Mouse (Mus musculus) effector memory CD4-positive, alpha-beta T cell, adult 7 months (primary cell): ENCODE results near the gene Vmn2r8. TPM values are rescaled to one million over a fixed set of nuclear protein-coding genes. Genes with fewer than 3 reads are reported as not detected.

Source experiments
- polyA plus RNA-seq: library from polyadenylated mRNA; unstranded; fragments of 100-300 nt; shearing (Covaris generic); gene quantifications from one replicate; pipeline ENCODE4 v1.2.1, GENCODE M21; 2017

Vmn2r8 gene
- not detected for polyA plus RNA-seq

DNA sequence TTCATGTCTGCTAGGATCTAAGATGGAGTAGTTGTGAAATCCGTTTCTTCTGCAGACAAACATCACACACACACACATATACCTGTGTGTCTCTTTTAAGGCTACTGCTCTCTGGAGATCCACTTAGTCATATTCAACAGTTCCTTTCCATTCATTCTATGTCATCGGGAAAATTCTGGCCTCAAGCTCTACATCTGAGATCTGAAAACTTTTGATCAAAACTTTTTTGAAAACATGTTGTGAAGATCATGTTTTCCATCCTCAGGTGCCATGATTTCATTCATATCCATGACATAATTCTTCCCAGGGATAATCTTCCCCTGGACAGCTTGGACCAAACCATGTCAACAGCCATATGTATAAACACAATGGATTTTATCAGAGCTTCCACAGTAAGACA, at the start of gene Vmn2r8:
Gene Vmn2r8, minus strand, starts transcription at position 101 of the 400 bp plus-strand sequence.

DNA sequence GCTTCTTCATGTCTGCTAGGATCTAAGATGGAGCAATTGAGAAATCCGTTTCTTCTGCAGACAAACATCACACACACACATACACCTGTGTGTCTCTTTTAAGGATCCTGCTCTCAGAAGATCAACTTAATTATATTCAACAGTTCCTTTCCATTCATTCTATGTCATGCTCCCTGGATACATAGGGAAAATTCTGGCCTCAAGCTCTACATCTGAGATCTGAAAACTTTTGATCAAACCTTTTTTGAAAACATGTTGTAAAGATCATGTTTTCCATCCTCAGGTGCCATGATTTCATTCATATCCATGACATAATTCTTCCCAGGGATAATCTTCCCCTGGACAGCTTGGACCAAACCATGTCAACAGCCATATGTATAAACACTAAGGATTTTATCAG, 43.9 kb upstream of the Vmn2r8 start, which contains the start of gene Vmn2r9:
Gene Vmn2r9, minus strand, starts transcription at position 101 of the 400 bp plus-strand sequence.

DNA sequence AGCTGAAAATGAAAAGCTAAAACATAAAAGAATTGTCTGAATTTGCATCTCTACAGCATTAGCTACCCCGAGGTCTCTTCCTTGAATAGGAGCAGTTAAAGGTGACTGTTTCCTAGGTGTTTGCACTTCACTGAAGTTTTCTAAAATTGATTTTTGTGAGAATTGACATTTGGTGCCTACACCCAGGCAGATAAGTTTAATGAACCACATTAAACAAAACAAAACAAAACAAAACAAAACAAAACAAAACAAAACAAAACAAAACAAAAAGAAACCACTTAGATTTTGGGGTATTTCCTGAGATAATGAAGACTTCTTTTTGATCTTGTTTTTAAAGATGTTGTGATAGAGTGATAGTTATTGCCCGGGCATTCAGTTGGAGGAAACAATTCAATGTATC, 13.4 kb downstream of the Vmn2r8 start, which contains the start of gene Tmed11:
Gene Tmed11, minus strand, starts transcription at position 101 of the 400 bp plus-strand sequence.

DNA sequence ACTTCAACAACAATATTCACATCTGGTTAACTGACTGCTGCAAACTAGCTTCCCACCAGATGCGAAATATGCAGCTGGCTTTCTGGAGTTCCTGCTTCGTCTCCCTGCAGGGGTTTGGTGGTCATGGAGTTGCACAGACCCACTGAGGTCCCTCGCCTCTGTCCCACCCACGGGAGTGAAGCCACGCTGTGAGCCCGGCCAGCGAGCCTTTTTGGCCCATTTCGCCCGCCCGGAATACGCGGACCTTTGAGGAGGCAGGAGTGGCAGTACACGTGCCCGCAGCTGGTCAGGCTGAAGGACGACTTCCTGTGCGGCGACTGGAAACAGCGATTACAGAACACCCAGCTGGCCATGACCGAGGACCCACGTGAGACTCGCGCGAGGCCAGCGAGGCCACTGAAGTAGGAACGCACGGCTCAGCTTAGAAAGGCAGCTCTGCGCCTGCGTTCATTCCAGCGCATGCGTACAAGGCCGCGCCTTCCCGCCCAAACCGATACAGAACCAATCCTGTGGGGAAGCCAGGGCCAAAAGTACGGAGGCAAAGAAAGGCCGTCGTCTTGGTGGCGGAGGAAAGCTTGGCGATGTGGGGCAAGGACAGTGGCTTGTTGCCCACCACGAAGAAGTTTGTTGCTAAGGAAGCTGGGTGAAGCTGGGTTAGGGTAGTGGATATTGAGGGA, 33.9 kb downstream of the Vmn2r8 start, which contains the start of gene Rnf212:
Gene Rnf212, minus strand, starts transcription at position 353 of the 677 bp plus-strand sequence.

Other genes starting within 250 kb of the Vmn2r8 start
- gene Gak, start 179.1 kb downstream of the Vmn2r8 start, polyA plus RNA-seq: 168 TPM
- gene Tmem175, start 179.1 kb downstream of the Vmn2r8 start, polyA plus RNA-seq: 25.3 TPM
- gene Idua, start 148.5 kb downstream of the Vmn2r8 start, polyA plus RNA-seq: 27.1 TPM
- 14.6 TPM for gene Dgkq, start 139.2 kb downstream of the Vmn2r8 start, polyA plus RNA-seq
- gene Slc26a1, start 133.3 kb downstream of the Vmn2r8 start, polyA plus RNA-seq: 0.10 TPM
- 2.3 TPM for gene Fgfrl1, start 116.5 kb downstream of the Vmn2r8 start, polyA plus RNA-seq
- not detected for gene Rnf212, start 33.9 kb downstream of the Vmn2r8 start, polyA plus RNA-seq
- not detected for gene Tmed11, start 13.5 kb downstream of the Vmn2r8 start, polyA plus RNA-seq
- not detected for gene Vmn2r9, start 43.8 kb upstream of the Vmn2r8 start, polyA plus RNA-seq
- gene Vmn2r10, start 197.7 kb upstream of the Vmn2r8 start, polyA plus RNA-seq: 0.06 TPM